Mouse (Mus musculus) bone marrow macrophage, adult 2 months (primary cell): ENCODE results near the gene Jpt2.

Experiments used
- CTCF ChIP-seq: IDR thresholded peaks from 2 replicates; pipeline ENCODE4 v1.5.1; 2012; ENCODE audit warnings: low read depth, mild to moderate bottlenecking, low read length, moderate library complexity
- POLR2A ChIP-seq: IDR thresholded peaks from 2 replicates; pipeline ENCODE4 v1.6.1; 2012; ENCODE audit warnings: mild to moderate bottlenecking, low read depth, low read length, borderline replicate concordance

- no peak for TF ChIP-seq POLR2A
- TF ChIP-seq CTCF, result no peak
These were observed 25.6 kb downstream of the Jpt2 start for GRCm38 (mm10) chr17:24934926-24935325.
